ENCODE assay signal across 10 mouse cellular contexts in the genomic region with DNA sequence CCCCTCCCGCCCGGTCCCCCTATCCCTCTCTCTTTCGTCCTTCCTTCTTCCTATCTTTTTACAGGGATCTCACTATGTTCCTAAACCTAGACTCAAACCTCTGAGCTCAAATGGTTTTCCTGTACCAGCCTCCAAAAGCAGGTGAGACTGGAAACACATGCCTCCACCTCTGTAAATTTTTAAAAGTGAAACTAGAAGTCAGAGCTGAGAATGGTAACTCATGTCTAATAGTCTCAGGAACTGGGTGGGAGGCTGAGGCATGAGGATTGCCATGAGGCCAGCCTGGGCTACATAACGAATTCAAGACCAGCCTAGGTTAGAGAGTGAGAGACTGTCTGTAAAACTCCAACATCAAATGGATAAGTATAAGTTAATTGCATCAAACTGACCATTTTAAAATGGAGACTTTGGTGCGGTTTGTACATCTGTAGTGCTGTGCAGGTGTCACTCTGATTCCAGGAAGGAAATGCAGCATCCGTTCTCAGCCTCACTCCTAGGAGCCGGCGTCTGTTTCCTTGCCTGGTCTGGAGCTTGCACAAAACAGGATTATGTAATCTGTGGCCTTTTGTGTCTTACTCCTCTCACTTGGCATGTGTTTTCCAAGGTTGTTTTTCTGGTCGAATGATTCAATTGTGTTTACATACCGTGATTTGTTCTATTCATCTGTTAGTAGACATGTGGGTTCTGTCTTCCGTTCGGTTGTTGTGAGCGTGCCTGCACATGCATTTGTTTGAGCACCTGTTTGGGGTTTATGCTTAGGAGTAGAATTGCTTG. TPM values are rescaled to one million over a fixed set of nuclear protein-coding genes. Genes with fewer than 3 reads are reported as not detected.
A peak's percentile ranks its signal among the peaks of the same experiment; 100 is the strongest.
DNase-seq lines count a peak whose midpoint lies in the region; ATAC-seq lines count a peak whose summit lies in the region.
"Had no signal": no experiment of that assay in that cellular context is flagged by ENCODE, and none has a peak within 500 bp of the region (broad histone marks: within the 10 kb centered on the region; RNA-seq: fewer than 3 reads in every experiment).

No protein-coding gene starts in this region.

- H3K9me3 ChIP-seq in kidney, embryonic 15.5 days (replicated peaks): no peaks in the 10 kb centered on the region
- 0 out of 2 replicates have a peak, but pooled peaks cover 2% of the 10 kb centered on the region for H3K9me3 ChIP-seq in forebrain, embryonic 13.5 days (replicated peaks)
- H3K9me3 ChIP-seq: embryonic facial prominence, embryonic 12.5 days had no signal

- 0 out of 2 replicates have a peak, but pooled peaks cover 2% of the 10 kb centered on the region for H3K4me1 ChIP-seq in kidney, embryonic 15.5 days
- H3K4me1 ChIP-seq in forebrain, embryonic 13.5 days: peaks cover 8% of the 10 kb centered on the region
- H3K4me1 ChIP-seq: embryonic facial prominence, embryonic 12.5 days had no signal

- no peak overlapping the region for H3K9ac ChIP-seq in kidney, embryonic 15.5 days
- H3K9ac ChIP-seq in forebrain, embryonic 13.5 days: no peak overlapping the region
- H3K9ac ChIP-seq: embryonic facial prominence, embryonic 12.5 days had no signal

- H3K4me2 ChIP-seq in kidney, embryonic 15.5 days: no peak overlapping the region
- no peak overlapping the region for H3K4me2 ChIP-seq in forebrain, embryonic 13.5 days
- H3K4me2 ChIP-seq: embryonic facial prominence, embryonic 12.5 days had no signal

- WGBS in kidney, embryonic 15.5 days: 79% methylated on average over 13 of the region's 13 CpGs
- WGBS in forebrain, embryonic 13.5 days: 43% methylated on average over 13 of the region's 13 CpGs

- H3K27ac ChIP-seq in kidney, embryonic 15.5 days: no peak overlapping the region
- H3K27ac ChIP-seq in forebrain, embryonic 13.5 days: no peak overlapping the region
- H3K27ac ChIP-seq: embryonic facial prominence, embryonic 12.5 days had no signal

- H3K27me3 ChIP-seq in kidney, embryonic 15.5 days: no peaks in the 10 kb centered on the region
- no peaks in the 10 kb centered on the region for H3K27me3 ChIP-seq in forebrain, embryonic 13.5 days
- H3K27me3 ChIP-seq: embryonic facial prominence, embryonic 12.5 days; Patski had no signal

- peaks cover 5% of the 10 kb centered on the region; the same call in 1 of the 2 replicates for H3K36me3 ChIP-seq in kidney, embryonic 15.5 days
- H3K36me3 ChIP-seq in forebrain, embryonic 13.5 days (ENCODE audit: poor library complexity, severe bottlenecking): no peaks in the 10 kb centered on the region
- H3K36me3 ChIP-seq: embryonic facial prominence, embryonic 12.5 days had no signal

- peak; percentile 20 for DNase-seq in kidney, adult 11 months
- DNase-seq in NIH3T3 (ENCODE audit: low read depth): peak; percentile 22
- peak; percentile 13 for DNase-seq in cerebellum, adult 8-10 months
- peak; percentile 28 for DNase-seq in kidney, postnatal 10 days
- DNase-seq in testis, postnatal 14 days (ENCODE audit: low spot score): no peak
- no peak for DNase-seq in left cerebral cortex, adult 9 months (ENCODE audit: low spot score in 2 of 2)

- no peak overlapping the region for H3K4me3 ChIP-seq in kidney, embryonic 15.5 days (replicated peaks)
- H3K4me3 ChIP-seq in forebrain, embryonic 13.5 days: no peak overlapping the region
- H3K4me3 ChIP-seq: embryonic facial prominence, embryonic 12.5 days had no signal

- ATAC-seq in kidney, embryonic 15.5 days (replicated peaks; ENCODE audit: low FRiP score): no peak
- no peak for ATAC-seq in forebrain, embryonic 13.5 days
- ATAC-seq: Patski had no signal

RNA-seq across cellular contexts. Expression of a gene that starts 39.1 kb away (rescaled TPM):
- polyA plus RNA-seq in kidney, embryonic 15.5 days (2015; fragmentation: Nextera tagmentation; extraction: Ambion mirVana): 33.4 and 35.4 TPM in 2 replicates
- polyA plus RNA-seq in forebrain, embryonic 13.5 days (2015; fragmentation: Nextera tagmentation; extraction: Ambion mirVana): 20.8 and 21.6 TPM in 2 replicates

RNA-seq across cellular contexts. Expression of a gene that starts 49.3 kb away (rescaled TPM):
- polyA plus RNA-seq in kidney, embryonic 15.5 days (2015; fragmentation: Nextera tagmentation; extraction: Ambion mirVana): 4.2 and 4.5 TPM in 2 replicates
- 0.89 and 1.0 TPM in 2 replicates for polyA plus RNA-seq in forebrain, embryonic 13.5 days (2015; fragmentation: Nextera tagmentation; extraction: Ambion mirVana)

Comparison
In these comparisons a context has a peak if more than half of its experiments do, and no peak if none do; other contexts are left out.
1. DNase-seq: peak in kidney, adult 11 months (single experiment), NIH3T3 (single experiment), cerebellum, adult 8-10 months (single experiment) and kidney, postnatal 10 days (single experiment); none in testis, postnatal 14 days (single experiment) and left cerebral cortex, adult 9 months (0 of 2).